Mouse (Mus musculus) limb, embryonic 10.5 days (tissue): ENCODE data around the gene Gpr35. TPM values are rescaled to one million over a fixed set of nuclear protein-coding genes. Genes with fewer than 3 reads are reported as not detected.

Experiments
- DNase-seq: peaks from one replicate; pipeline ENCODE4 v3.0.0-alpha.2; 2017; ENCODE audit warnings: low spot score
- H3K27ac ChIP-seq: fragments of 300-500 bp; sonication (generic); 2 replicates; pipeline ENCODE4 v1.5.1; 2016; ENCODE audit warnings: mild to moderate bottlenecking
- H3K27me3 ChIP-seq: fragments of 300-500 bp; sonication (generic); 2 replicates; pipeline ENCODE4 v1.6.1; 2016; ENCODE audit warnings: low read depth, mild to moderate bottlenecking; ENCODE audit not compliant: poor library complexity, severe bottlenecking
- H3K36me3 ChIP-seq: fragments of 300-500 bp; sonication (generic); 2 replicates; pipeline ENCODE4 v1.6.1; 2016; ENCODE audit warnings: mild to moderate bottlenecking, moderate library complexity
- H3K4me1 ChIP-seq: fragments of 300-500 bp; sonication (generic); 2 replicates; pipeline ENCODE4 v1.6.1; 2016
- H3K4me3 ChIP-seq: fragments of 300-500 bp; sonication (generic); 2 replicates; pipeline ENCODE4 v1.5.1; 2016; ENCODE audit warnings: mild to moderate bottlenecking, moderate library complexity
- H3K9me3 ChIP-seq: fragments of 300-500 bp; sonication (generic); replicated peaks from 2 replicates; pipeline ENCODE4 v1.6.1; 2016; ENCODE audit warnings: mild to moderate bottlenecking
- WGBS: fragments of 180-500 bp; shearing (Covaris S2); methylation state at CpG from one replicate; pipeline ENCODE4 v1.1.7; 2016; 5-methylcytosine and 5-hydroxymethylcytosine counted together
- polyA plus RNA-seq: library from polyadenylated mRNA; unstranded; fragments of >200 nt; fragmentation: Nextera tagmentation; extraction: Ambion mirVana; gene quantifications from 2 replicates; pipeline ENCODE4 v1.2.1, GENCODE M21; 2016

Gpr35 gene
- polyA plus RNA-seq, 1 experiment from 2014 or later = 0.35 TPM

DNA sequence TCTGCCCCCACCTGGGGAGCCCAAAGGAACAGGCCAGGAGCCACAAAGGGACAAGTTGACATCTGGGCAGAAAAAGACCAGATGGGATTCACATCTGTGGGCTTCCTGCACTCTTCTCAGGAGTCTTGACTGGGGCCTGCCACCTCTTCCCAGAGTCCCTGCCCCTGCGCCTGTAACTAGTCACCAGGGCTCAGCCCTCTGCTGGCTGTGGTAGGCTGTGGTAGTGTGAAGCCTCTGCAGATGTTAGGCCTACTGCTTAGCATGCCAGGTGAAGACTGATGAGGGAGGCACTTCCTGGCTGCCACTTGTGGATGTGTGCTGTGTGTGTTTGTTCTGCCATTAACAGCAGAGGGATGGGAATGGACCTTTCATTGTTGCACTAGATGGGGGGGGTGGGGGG is 38.4 kb upstream of the Gpr35 start:
- no peak for DNase-seq
- H3K4me1 ChIP-seq = peaks cover 41% of the 10 kb centered on the region
- H3K27me3 ChIP-seq = peaks cover 20% of the 10 kb centered on the region
- 39% methylated on average over 1 of the region's 1 CpGs for WGBS
- peaks cover 36% of the 10 kb centered on the region for H3K36me3 ChIP-seq
- no peak overlapping the region for H3K27ac ChIP-seq
- no peaks in the 10 kb centered on the region for H3K9me3 ChIP-seq
- peak overlapping the region; percentile 87 for H3K4me3 ChIP-seq

DNA sequence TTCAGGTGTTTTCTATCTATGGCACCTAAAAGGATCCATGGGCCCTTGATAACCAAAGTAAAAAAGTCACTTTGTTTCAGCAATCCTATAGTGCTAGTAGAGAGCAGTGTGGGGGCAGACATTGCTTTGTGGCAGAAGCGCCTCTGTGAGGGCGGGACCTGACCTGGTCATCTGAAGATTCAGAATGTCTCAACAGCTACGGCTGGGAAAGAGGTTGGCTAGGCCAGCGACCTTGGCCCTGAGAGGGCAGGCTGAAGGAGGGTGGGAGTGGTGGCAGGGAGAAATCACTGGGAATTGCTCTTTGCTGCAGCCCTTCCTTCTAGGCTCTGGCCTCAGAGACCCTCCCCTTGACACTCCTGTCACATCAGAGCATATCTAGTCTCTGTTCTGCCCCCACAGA is 36.4 kb upstream of the Gpr35 start:
- H3K4me3 ChIP-seq = no peak overlapping the region
- H3K27ac ChIP-seq = no peak overlapping the region
- H3K9me3 ChIP-seq = no peaks in the 10 kb centered on the region
- peaks cover 55% of the 10 kb centered on the region for H3K36me3 ChIP-seq
- peaks cover 7% of the 10 kb centered on the region for H3K27me3 ChIP-seq
- WGBS = 81% methylated on average over 4 of the region's 4 CpGs
- DNase-seq = no peak
- peaks cover 31% of the 10 kb centered on the region for H3K4me1 ChIP-seq

DNA sequence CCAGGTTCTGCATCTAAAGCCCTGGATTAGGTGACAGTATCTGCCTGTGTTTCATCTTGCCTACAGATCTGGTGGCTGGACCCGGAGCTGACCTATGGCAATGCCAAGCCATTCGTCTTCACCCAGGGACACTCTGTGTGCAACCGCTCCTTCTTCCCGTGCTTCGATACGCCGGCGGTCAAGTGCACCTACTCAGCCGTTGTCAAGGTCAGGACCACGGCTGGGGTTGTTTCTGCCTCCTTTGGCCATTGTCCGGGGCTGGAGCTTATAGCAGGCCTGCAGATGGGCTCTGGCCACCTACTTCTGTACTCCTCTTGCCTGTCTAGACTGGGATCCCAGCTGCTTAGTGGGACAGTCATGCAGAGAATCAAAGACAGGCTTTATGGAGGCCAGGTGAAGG is 35.7 kb upstream of the Gpr35 start:
- Histone ChIP-seq H3K9me3 (no peaks in the 10 kb centered on the region), H3K36me3 (peaks cover 63% of the 10 kb centered on the region), H3K4me3 (no peak overlapping the region), H3K27me3 (no peaks in the 10 kb centered on the region), H3K27ac (no peak overlapping the region), H3K4me1 (peaks cover 25% of the 10 kb centered on the region)
- 95% methylated on average over 11 of the region's 11 CpGs for WGBS
- no peak for DNase-seq

DNA sequence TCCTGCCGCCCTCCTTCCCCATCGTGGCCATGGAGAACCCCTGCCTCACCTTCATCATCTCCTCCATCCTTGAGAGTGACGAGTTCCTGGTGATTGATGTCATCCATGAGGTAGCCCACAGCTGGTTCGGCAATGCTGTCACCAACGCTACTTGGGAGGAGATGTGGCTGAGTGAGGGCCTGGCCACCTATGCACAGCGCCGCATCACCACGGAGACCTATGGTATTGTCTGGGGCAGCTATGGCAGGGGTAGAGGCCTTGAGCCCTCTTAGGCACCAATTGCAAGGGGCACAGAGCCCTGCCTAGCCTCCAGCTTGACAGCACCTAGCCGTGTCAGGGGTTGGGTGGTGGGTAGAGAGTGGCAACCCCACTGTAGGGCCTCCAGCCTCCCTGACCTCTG is 33.9 kb upstream of the Gpr35 start:
- Histone ChIP-seq H3K27me3 (no peaks in the 10 kb centered on the region), H3K27ac (no peak overlapping the region), H3K9me3 (no peaks in the 10 kb centered on the region), H3K4me1 (peaks cover 11% of the 10 kb centered on the region), H3K36me3 (peaks cover 69% of the 10 kb centered on the region), H3K4me3 (no peak overlapping the region)
- DNase-seq = no peak
- 93% methylated on average over 9 of the region's 9 CpGs for WGBS

DNA sequence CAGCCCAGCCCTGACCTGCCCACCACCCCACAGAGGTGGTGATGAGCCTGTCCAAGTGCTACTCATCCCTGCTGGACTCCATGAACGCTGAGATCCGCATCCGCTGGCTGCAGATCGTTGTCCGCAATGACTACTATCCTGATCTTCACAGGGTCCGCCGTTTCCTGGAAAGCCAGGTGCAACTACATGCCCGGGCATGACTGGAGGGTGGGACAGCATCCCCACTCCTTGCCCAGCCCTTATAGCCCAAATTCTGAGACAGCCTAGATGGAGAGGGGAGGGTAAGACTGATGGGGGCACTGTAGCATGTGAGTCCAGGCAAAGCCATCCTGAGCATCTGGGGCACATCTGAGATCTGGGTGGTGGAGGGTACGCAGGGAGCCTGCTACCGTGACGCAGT is 31.5 kb upstream of the Gpr35 start:
- Histone ChIP-seq H3K36me3 (peaks cover 65% of the 10 kb centered on the region), H3K27ac (no peak overlapping the region), H3K9me3 (no peaks in the 10 kb centered on the region), H3K4me3 (no peak overlapping the region), H3K27me3 (no peaks in the 10 kb centered on the region), H3K4me1 (no peaks in the 10 kb centered on the region)
- 98% methylated on average over 11 of the region's 11 CpGs for WGBS
- no peak for DNase-seq

DNA sequence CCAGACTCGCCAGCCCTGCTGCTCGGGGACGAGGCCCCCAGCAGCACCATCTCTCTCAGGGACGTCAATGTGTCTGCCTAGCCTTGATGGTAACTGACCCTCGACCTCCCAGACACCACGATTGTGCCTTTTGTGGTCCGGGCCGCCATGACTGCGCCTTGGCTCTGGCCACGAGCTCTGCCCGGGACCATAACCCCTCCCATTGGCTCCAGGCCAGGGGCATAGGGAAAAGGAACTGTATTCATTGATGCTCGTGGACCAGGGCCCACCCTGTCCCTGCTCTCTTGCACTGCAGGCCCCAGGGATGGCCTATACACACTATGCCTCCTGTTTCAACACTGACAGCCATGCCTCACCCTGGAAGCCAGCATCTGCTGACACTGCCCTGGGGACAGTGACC is 30.9 kb upstream of the Gpr35 start:
- H3K4me1 ChIP-seq = no peaks in the 10 kb centered on the region
- 90% methylated on average over 12 of the region's 12 CpGs for WGBS
- DNase-seq = no peak
- no peak overlapping the region for H3K27ac ChIP-seq
- no peaks in the 10 kb centered on the region for H3K9me3 ChIP-seq
- H3K27me3 ChIP-seq = no peaks in the 10 kb centered on the region
- H3K36me3 ChIP-seq = peaks cover 58% of the 10 kb centered on the region
- no peak overlapping the region for H3K4me3 ChIP-seq

DNA sequence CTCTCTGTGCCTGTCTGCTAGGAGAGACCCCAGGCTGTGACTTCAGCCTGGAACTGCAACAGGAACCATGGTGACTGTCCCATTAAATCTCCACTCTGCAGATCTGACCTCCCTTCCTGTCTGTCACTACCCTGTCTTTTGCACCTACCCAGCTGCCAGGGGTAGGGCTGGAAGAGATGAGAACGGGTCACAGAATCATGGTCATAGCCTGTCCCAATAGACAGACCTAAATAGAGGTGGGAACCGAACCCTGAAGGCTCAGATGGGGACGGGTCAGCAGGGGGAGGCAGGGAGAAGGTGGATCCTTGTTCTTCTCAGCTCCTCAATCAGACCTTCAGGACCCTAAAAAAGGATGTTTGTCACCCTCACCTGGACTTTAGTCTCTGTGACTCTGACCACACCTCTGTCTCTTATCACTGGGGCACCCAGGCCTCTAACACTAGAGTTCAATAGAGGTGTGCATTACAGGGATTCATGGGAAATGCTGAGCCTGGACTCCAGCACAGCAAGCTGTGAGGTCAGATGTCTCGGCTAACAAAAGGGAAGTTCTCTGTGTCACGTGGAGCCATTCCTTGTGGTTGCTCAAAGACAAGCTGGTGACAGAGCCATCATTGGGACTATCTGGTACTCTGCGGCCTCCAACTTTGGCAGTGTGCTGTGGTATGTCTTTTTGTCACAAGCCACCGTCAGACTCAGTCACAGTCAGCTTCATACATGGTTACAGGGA is 30.0 kb upstream of the Gpr35 start:
- no peaks in the 10 kb centered on the region for H3K4me1 ChIP-seq
- peaks cover 50% of the 10 kb centered on the region for H3K36me3 ChIP-seq
- no peaks in the 10 kb centered on the region for H3K27me3 ChIP-seq
- DNase-seq = no peak
- H3K4me3 ChIP-seq = no peak overlapping the region
- H3K9me3 ChIP-seq = no peaks in the 10 kb centered on the region
- no peak overlapping the region for H3K27ac ChIP-seq
- 86% methylated on average over 7 of the region's 7 CpGs for WGBS

DNA sequence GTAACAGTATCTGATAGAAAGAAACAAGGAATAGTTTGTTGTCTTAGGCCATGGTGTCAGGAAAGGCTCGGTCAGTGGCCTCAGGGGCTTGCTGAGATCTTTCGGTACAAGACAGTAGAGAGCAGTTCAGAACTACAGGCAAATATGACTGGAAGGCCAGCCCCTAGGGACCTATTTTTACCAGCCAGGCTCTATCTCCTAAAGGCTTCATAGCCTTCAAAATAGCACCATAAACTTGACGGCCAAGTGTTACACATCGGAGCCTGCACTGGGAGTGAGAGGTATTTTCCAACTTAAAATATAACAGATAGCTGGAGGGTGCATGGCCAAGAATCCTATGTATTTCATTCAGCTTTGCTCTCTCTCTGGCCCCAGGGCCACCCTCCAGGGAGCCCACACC is 29.2 kb upstream of the Gpr35 start:
- H3K4me1 ChIP-seq = no peaks in the 10 kb centered on the region
- 91% methylated on average over 4 of the region's 4 CpGs for WGBS
- H3K36me3 ChIP-seq = peaks cover 41% of the 10 kb centered on the region
- no peaks in the 10 kb centered on the region for H3K27me3 ChIP-seq
- no peak for DNase-seq
- H3K27ac ChIP-seq = no peak overlapping the region
- no peaks in the 10 kb centered on the region for H3K9me3 ChIP-seq
- no peak overlapping the region for H3K4me3 ChIP-seq

DNA sequence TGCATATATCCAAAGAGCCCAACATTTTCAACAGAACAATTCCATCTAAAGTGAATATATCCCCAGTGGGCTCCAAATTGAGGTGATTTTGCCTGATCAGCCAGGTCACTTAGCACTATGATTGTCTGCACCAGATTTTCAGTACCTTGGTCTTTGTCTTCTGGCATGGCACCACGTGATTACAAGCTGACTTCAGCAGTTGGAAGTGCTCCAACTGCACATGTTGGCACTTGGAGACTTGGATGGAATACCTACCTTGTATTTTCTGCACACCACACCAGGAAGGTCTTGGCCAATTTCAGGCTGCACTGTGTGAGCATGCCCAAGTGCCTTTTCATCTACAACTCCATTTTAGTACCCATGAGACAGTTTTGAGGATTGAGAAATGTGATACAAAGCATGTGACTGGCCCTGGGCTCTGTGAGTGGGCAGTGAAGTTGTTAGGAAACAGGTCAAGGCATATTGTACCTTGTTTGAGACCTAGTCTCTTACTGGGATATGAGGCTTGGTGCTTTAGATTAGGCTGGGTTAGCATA is 20.4 kb upstream of the Gpr35 start:
- H3K4me3 ChIP-seq = no peak overlapping the region
- 26% methylated on average over 1 of the region's 1 CpGs for WGBS

DNA sequence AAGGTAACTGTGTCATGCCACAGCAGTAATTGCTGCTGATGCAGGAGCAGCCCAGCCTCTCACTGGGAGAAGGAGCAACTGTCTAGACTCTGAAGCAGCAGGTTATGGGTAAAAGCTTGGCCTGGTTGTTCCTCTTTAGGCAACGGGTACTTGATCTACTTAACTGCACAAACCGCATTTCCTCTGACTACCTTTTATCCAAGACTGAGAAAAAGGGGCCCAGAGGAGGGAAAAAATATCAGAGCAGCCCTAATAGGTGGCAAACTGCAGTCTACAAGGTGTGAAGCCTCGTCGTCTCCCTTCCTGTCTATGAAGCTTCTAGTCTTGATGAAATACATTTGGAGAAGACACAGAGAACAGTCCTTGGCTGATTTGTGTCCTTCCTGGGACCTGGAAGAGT is 17.1 kb upstream of the Gpr35 start:
- Histone ChIP-seq H3K4me1 (peaks cover 22% of the 10 kb centered on the region), H3K27me3 (peaks cover 7% of the 10 kb centered on the region; the same call in 1 of the 2 replicates), H3K9me3 (0 out of 2 replicates have a peak, but pooled peaks cover 2% of the 10 kb centered on the region), H3K4me3 (peak overlapping the region; percentile 87), H3K36me3 (peaks cover 16% of the 10 kb centered on the region), H3K27ac (peak overlapping the region; percentile 93)
- no peak for DNase-seq
- 79% methylated on average over 4 of the region's 4 CpGs for WGBS

More for the DNA sequence above, 20.4 kb upstream of the Gpr35 start:
- no peak overlapping the region for H3K27ac ChIP-seq
- H3K9me3 ChIP-seq = 0 out of 2 replicates have a peak, but pooled peaks cover 2% of the 10 kb centered on the region
- no peaks in the 10 kb centered on the region for H3K36me3 ChIP-seq
- H3K4me1 ChIP-seq = peaks cover 8% of the 10 kb centered on the region
- DNase-seq = no peak
- peaks cover 7% of the 10 kb centered on the region; the same call in 1 of the 2 replicates for H3K27me3 ChIP-seq

DNA sequence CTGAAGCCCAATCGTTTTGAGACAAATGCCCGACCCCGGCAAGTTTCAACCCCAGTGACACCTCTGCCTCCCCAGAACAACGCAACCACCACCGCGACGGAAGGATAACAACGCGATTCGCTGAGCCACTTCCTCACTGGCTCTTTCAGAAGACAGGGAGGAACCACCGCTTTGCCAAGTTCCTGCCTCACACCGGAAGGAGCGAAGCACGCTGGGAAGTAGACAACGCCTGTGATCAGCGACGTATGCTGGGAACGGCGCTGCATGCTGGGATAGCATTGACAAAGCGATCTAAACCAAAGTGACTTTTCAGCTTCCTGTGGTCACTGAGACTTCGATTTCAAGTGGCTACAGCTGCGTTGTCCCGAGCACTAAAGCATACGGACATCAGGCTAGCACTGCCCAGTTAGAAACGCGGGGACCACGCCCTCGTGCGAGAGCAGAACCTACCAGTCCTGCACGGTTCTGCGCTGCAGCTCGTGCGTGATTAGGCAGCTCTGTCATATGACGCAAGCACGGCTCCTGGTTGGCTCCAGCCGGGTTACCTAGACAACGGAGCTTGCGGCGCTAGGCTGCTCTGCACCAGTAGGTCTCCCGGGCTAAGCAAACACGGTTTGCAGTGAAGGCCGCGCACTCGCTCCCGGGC is 16.4 kb upstream of the Gpr35 start, which contains the start of gene Capn10:
TSS of gene Capn10 (plus strand) at position 195 of the 646 bp plus-strand sequence.
- peak within 1 kb of the TSS; percentile 93 for H3K27ac ChIP-seq
- peaks cover 22% of the 10 kb centered on the region for H3K4me1 ChIP-seq
- under 1% methylated on average over 45 of the region's 45 CpGs for WGBS
- H3K27me3 ChIP-seq = peaks cover 7% of the 10 kb centered on the region; the same call in 1 of the 2 replicates
- H3K9me3 ChIP-seq = 0 out of 2 replicates have a peak, but pooled peaks cover 2% of the 10 kb centered on the region
- H3K4me3 ChIP-seq = peak within 1 kb of the TSS; percentile 87
- H3K36me3 ChIP-seq = peaks cover 23% of the 10 kb centered on the region
- DNase-seq = peak; percentile 94

DNA sequence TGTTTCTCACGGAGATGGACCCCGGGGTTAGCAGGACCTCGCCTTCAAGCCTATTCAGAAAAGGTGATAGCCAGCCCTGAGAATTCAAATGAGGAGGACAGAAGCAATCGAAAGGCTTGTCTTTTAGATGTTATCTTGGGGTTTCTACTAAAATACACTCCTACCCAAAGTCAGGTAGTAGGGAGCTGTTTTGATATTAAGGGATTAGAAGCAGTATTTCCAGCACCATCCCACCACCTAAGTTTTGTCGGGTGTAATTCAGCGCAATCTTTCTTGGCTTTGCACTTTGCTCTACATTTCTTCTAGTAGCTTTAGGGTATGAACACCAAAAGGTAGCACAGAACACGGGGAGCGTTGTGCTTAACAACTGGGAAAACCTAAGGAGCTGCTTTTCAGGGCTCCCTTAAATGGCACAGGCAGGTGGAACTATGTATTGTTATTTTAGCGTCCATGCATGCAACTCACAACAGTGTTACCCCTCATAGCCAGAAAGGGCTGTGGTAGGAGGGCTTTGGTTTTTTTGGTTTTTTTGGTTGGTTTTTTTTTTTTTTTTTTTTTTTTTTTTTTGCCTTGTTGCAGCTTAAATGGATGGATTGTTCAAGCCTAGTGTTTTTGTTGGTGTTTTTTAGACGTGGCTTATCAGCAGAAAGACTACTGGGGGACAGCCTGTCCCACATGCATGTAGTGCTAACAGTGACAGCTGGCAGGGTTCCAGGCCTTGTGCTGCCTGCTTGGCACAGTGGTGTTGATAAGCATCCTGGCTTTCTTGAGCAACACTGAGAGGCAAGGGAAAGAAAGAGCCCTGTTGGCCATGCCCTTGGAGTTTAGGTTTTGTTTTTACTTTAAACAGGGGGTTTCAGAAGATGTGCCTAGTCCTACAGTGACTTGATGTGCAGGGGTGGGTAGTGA is 15.4 kb upstream of the Gpr35 start:
- no peak for DNase-seq
- Histone ChIP-seq H3K27ac (peak overlapping the region; percentile 93), H3K9me3 (0 out of 2 replicates have a peak, but pooled peaks cover 2% of the 10 kb centered on the region), H3K36me3 (peaks cover 33% of the 10 kb centered on the region), H3K4me1 (peaks cover 22% of the 10 kb centered on the region), H3K27me3 (no peaks in the 10 kb centered on the region), H3K4me3 (peak overlapping the region; percentile 87)
- 26% methylated on average over 10 of the region's 10 CpGs for WGBS
